Comparison of ENCODE assay signal across 32 mouse cellular contexts in the genomic region with DNA sequence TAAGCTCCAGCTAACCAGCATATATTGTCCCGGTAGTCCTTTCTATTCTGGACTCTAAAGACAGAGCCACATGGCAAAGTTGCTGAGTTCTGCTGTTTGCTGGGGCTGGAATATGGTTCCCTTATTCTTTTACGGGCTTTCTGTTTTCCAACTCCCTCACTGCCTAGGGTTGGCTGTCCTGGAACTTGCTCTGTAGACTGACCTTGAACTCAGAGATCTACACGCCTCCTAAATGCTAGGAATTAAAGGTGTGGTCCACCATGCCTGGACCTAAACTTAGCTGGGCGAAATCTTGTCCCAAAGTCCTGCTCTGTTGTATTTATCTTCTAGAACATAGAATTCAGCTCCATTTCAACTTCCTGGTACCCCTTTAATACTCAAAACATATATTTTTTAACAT. TPM values are rescaled to one million over a fixed set of nuclear protein-coding genes. Genes with fewer than 3 reads are reported as not detected.
A peak's percentile ranks its signal among the peaks of the same experiment; 100 is the strongest.
DNase-seq lines count a peak whose midpoint lies in the region; ATAC-seq and TF ChIP-seq lines count a peak whose summit lies in the region.
"Had no signal": no experiment of that assay in that cellular context is flagged by ENCODE, and none has a peak within 500 bp of the region (broad histone marks: within the 10 kb centered on the region; RNA-seq: fewer than 3 reads in every experiment).

No protein-coding gene starts in this region.

- H3K4me3 ChIP-seq in liver, adult 2 months (ENCODE audit: insufficient read depth, low read depth, low read length): no peak overlapping the region
- no peak overlapping the region for H3K4me3 ChIP-seq in liver, embryonic 11.5 days (ENCODE audit: low read depth, low read length)
- H3K4me3 ChIP-seq in E14TG2a.4 (replicated peaks; ENCODE audit: low read length): peak overlapping the region; percentile 35
- H3K4me3 ChIP-seq: embryonic facial prominence, embryonic 12.5 days; embryonic facial prominence, embryonic 15.5 days; forebrain, embryonic 12.5 days; forebrain, embryonic 15.5 days; heart, adult 2 months; heart, embryonic 10.5 days; heart, embryonic 13.5 days; hindbrain, embryonic 12.5 days; hindbrain, embryonic 15.5 days had no signal

- no peak for TF ChIP-seq POLR2A in liver, adult 2 months (IDR thresholded peaks at IDR 0.05; ENCODE audit: extremely low read depth, insufficient read depth, low read length)

- H3K36me3 ChIP-seq in liver, adult 2 months (ENCODE audit: control insufficient read depth, insufficient read depth, low read length): peaks cover 6% of the 10 kb centered on the region
- peaks cover 7% of the 10 kb centered on the region; the same call in 1 of the 2 replicates for H3K36me3 ChIP-seq in liver, embryonic 11.5 days (ENCODE audit: control insufficient read depth, insufficient read depth, low read length)
- H3K36me3 ChIP-seq in E14TG2a.4 (ENCODE audit: insufficient read depth, low read length): peaks cover 79% of the 10 kb centered on the region
- H3K36me3 ChIP-seq: embryonic facial prominence, embryonic 12.5 days; forebrain, embryonic 12.5 days; forebrain, embryonic 15.5 days; hindbrain, embryonic 12.5 days; hindbrain, embryonic 15.5 days had no signal

- H3K27ac ChIP-seq in liver, adult 2 months (replicated peaks; ENCODE audit: insufficient read depth, low read depth, low read length): peak overlapping the region; percentile 18; the same call in 1 of the 2 replicates
- H3K27ac ChIP-seq in liver, embryonic 11.5 days (ENCODE audit: low read depth, low read length): no peak overlapping the region
- H3K27ac ChIP-seq: embryonic facial prominence, embryonic 12.5 days; embryonic facial prominence, embryonic 15.5 days; forebrain, embryonic 12.5 days; forebrain, embryonic 15.5 days; heart, adult 2 months; heart, embryonic 10.5 days; hindbrain, embryonic 12.5 days; hindbrain, embryonic 15.5 days had no signal

- no peak for ATAC-seq in liver, embryonic 11.5 days (replicated peaks; ENCODE audit: low FRiP score)
- ATAC-seq: activated CD4-positive, CD25-positive, alpha-beta regulatory T cell, adult 4 months; forebrain, embryonic 15.5 days; intestine, postnatal 0 days; Patski had no signal

- H3K4me1 ChIP-seq in liver, adult 2 months (ENCODE audit: control insufficient read depth, insufficient read depth, low read length): peaks cover 29% of the 10 kb centered on the region
- H3K4me1 ChIP-seq in liver, embryonic 11.5 days (replicated peaks; ENCODE audit: control insufficient read depth, insufficient read depth, low read length): peaks cover 10% of the 10 kb centered on the region; the same call in 1 of the 2 replicates
- H3K4me1 ChIP-seq in E14TG2a.4 (replicated peaks; ENCODE audit: low read depth, low read length): peaks cover 85% of the 10 kb centered on the region
- H3K4me1 ChIP-seq: embryonic facial prominence, embryonic 12.5 days; hindbrain, embryonic 12.5 days had no signal

- H3K79me2 ChIP-seq in liver, adult 2 months (ENCODE audit: control insufficient read depth, insufficient read depth, low read length): peaks cover 26% of the 10 kb centered on the region; the same call in 1 of the 2 replicates

- 38% methylated on average over 4 of the region's 4 CpGs for WGBS in liver, adult 2 months
- WGBS in liver, embryonic 11.5 days: 85% methylated on average over 4 of the region's 4 CpGs

- H3K9me3 ChIP-seq in liver, embryonic 11.5 days (ENCODE audit: control insufficient read depth, low read length): no peaks in the 10 kb centered on the region
- H3K9me3 ChIP-seq in E14TG2a.4 (ENCODE audit: low read length): no peaks in the 10 kb centered on the region
- H3K9me3 ChIP-seq: embryonic facial prominence, embryonic 12.5 days; embryonic facial prominence, embryonic 15.5 days; forebrain, embryonic 12.5 days; forebrain, embryonic 15.5 days; G1E; heart, embryonic 10.5 days; heart, embryonic 13.5 days; hindbrain, embryonic 12.5 days; hindbrain, embryonic 15.5 days had no signal

- H3K9ac ChIP-seq in liver, adult 2 months (ENCODE audit: low read depth, low read length): no peak overlapping the region
- no peak overlapping the region for H3K9ac ChIP-seq in liver, embryonic 11.5 days (ENCODE audit: low read depth, low read length)
- H3K9ac ChIP-seq: embryonic facial prominence, embryonic 12.5 days; embryonic facial prominence, embryonic 15.5 days; forebrain, embryonic 12.5 days; forebrain, embryonic 15.5 days; heart, embryonic 13.5 days; hindbrain, embryonic 12.5 days; hindbrain, embryonic 15.5 days had no signal

- no peak for TF ChIP-seq CTCF in liver, adult 2 months (IDR thresholded peaks at IDR 0.05; ENCODE audit: low read depth, low read length)
- TF ChIP-seq CTCF in E14TG2a.4 (conservative IDR thresholded peaks at IDR 0.05; ENCODE audit: low read length): no peak

- no peak overlapping the region for H3K4me2 ChIP-seq in liver, embryonic 11.5 days
- H3K4me2 ChIP-seq: embryonic facial prominence, embryonic 12.5 days; embryonic facial prominence, embryonic 15.5 days; forebrain, embryonic 12.5 days; forebrain, embryonic 15.5 days; hindbrain, embryonic 12.5 days; hindbrain, embryonic 15.5 days had no signal

- peak; percentile 46 for DNase-seq in liver, adult 2 months (ENCODE audit: extremely low read depth, low read depth, low spot score)
- no peak for DNase-seq in liver, embryonic 11.5 days (ENCODE audit: low spot score)
- DNase-seq in ES-CJ7 (ENCODE audit: low read depth, low spot score): peak; percentile 42
- DNase-seq in adrenal gland, postnatal 36 days: no peak
- DNase-seq in cerebellum, postnatal 14 days: no peak
- DNase-seq: adrenal gland, adult 8-10 months; adrenal gland, postnatal 25 days; B cell, adult 2 months; cerebellum, adult 18-20 months; cerebellum, adult 9-10 months; cerebellum, postnatal 25 days; gastrocnemius, postnatal 25 days; heart, adult 2 months had no signal

- H3K27me3 ChIP-seq in liver, adult 2 months (ENCODE audit: control insufficient read depth, insufficient read depth, low read length): no peaks in the 10 kb centered on the region
- H3K27me3 ChIP-seq in liver, embryonic 11.5 days (replicated peaks; ENCODE audit: control insufficient read depth, insufficient read depth, low read length): no peaks in the 10 kb centered on the region
- no peaks in the 10 kb centered on the region for H3K27me3 ChIP-seq in E14TG2a.4 (ENCODE audit: insufficient read depth, low read length)
- H3K27me3 ChIP-seq: CH12.LX; embryonic facial prominence, embryonic 12.5 days; embryonic facial prominence, embryonic 15.5 days; forebrain, embryonic 12.5 days; forebrain, embryonic 15.5 days; heart, embryonic 13.5 days; hindbrain, embryonic 12.5 days; hindbrain, embryonic 15.5 days; Patski had no signal

RNA-seq across cellular contexts. Expression of a gene that starts 6.5 kb away (rescaled TPM):
- total RNA-seq in liver, adult 2 months (2014; rRNA removed): 188 and 211 TPM in 2 replicates
- polyA plus RNA-seq in liver, adult 2 months (2012; rRNA removed): 112 and 121 TPM in 2 replicates
- 178 and 218 TPM in 2 replicates for polyA plus RNA-seq in liver, embryonic 11.5 days (2014; fragmentation: Nextera tagmentation; extraction: Ambion mirVana)
- 10 to 100 TPM; 34.6 to 59.6 TPM for total RNA-seq in adrenal gland, postnatal 36 days (2021)

RNA-seq across cellular contexts. Expression of a gene that starts 15.0 kb away (rescaled TPM):
- not detected in 2 replicates for total RNA-seq in liver, adult 2 months (2014; rRNA removed)
- polyA plus RNA-seq in liver, adult 2 months (2012; rRNA removed): not detected in 2 replicates
- 0.10 TPM in 1 of 2 replicates, not detected in the other for polyA plus RNA-seq in liver, embryonic 11.5 days (2014; fragmentation: Nextera tagmentation; extraction: Ambion mirVana)
- not detected for total RNA-seq in adrenal gland, postnatal 36 days (2021)
- total RNA-seq: adrenal gland, adult 8-10 months; adrenal gland, postnatal 25 days; gastrocnemius, adult 8-10 months; gastrocnemius, postnatal 25 days; heart, adult 2 months; heart, postnatal 25 days; hematopoietic stem cell, adult 5-6 weeks had no signal
- polyA plus RNA-seq: activated CD4-positive, CD25-positive, alpha-beta regulatory T cell, adult 4 months; embryonic facial prominence, embryonic 12.5 days; embryonic facial prominence, embryonic 15.5 days; forebrain, embryonic 12.5 days; forebrain, embryonic 15.5 days; heart, adult 2 months; heart, embryonic 16.5 days; hindbrain, embryonic 12.5 days; hindbrain, embryonic 15.5 days; intestine, embryonic 14.5 days; intestine, postnatal 0 days; Patski had no signal

Comparison
In these comparisons a context has a peak if more than half of its experiments do, and no peak if none do; other contexts are left out.
1. DNase-seq: peak in liver, adult 2 months (single experiment) and ES-CJ7 (single experiment); none in liver, embryonic 11.5 days (single experiment), adrenal gland, postnatal 36 days (0 of 2) and cerebellum, postnatal 14 days (0 of 2).